Mouse (Mus musculus): ENCODE data around the gene Aff1.

DNA sequence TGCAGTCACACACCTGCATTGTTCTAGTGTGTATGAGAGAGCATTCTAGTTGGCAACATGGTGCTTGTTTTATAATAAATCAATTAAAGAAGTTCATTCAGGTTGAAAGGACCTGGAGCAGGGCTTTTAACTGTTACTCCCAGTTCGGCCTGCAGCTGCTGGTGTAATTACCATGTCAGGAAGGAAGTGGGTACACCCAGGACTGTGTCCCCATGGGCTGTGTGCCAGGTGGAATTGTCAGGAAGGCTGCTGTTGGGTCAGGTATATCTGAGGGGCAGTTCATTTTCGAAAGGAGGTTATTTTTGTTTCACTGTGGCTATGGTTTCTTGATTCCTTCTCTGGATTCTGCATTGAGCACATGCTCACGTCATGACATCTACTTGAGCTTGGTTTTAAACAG, 107.3 kb downstream of the Aff1 start:
- TF ChIP-seq CTCF (IDR thresholded peaks at IDR 0.05; ENCODE audit: low read depth), result no peak
- no peak for TF ChIP-seq EP300 (IDR thresholded peaks at IDR 0.05; ENCODE audit: low read depth)
